Mouse (Mus musculus) neural tube, embryonic 12.5 days (tissue): ENCODE results near the gene Ehmt2. TPM values are rescaled to one million over a fixed set of nuclear protein-coding genes. Genes with fewer than 3 reads are reported as not detected.
A peak's percentile ranks its signal among the peaks of the same experiment; 100 is the strongest.
"Not testable (repeated sequence)": the region's sequence is repeated elsewhere in the genome, so short reads cannot be mapped to it uniquely, and the experiment has no call there.

Experiments used
- ATAC-seq: fragments of 200-750 bp; cut with Nextera tagmentation; 2 replicates; pipeline ENCODE4 v1.8.0; 2017; ENCODE audit warnings: low read depth, mild to moderate bottlenecking, moderate TSS enrichment, moderate library complexity; ENCODE audit not compliant: low FRiP score
- H3K27ac ChIP-seq: fragments of 300-500 bp; sonication (generic); 2 replicates; pipeline ENCODE4 v1.5.1; 2016
- H3K27me3 ChIP-seq: fragments of 300-500 bp; sonication (generic); replicated peaks from 2 replicates; pipeline ENCODE4 v1.6.1; 2016; ENCODE audit warnings: mild to moderate bottlenecking
- H3K36me3 ChIP-seq: fragments of 300-500 bp; sonication (generic); 2 replicates; pipeline ENCODE4 v1.6.1; 2016; ENCODE audit warnings: mild to moderate bottlenecking
- H3K4me1 ChIP-seq: fragments of 300-500 bp; sonication (generic); 2 replicates; pipeline ENCODE4 v1.6.1; 2016
- H3K4me2 ChIP-seq: fragments of 300-500 bp; sonication (generic); replicated peaks from 2 replicates; pipeline ENCODE4 v1.6.1; 2016; ENCODE audit warnings: mild to moderate bottlenecking
- H3K4me3 ChIP-seq: fragments of 300-500 bp; sonication (generic); 2 replicates; pipeline ENCODE4 v1.5.1; 2016
- H3K9ac ChIP-seq: fragments of 300-500 bp; sonication (generic); 2 replicates; pipeline ENCODE4 v1.6.1; 2016; ENCODE audit warnings: mild to moderate bottlenecking
- H3K9me3 ChIP-seq: fragments of 300-500 bp; sonication (generic); 2 replicates; pipeline ENCODE4 v1.6.1; 2016; ENCODE audit warnings: mild to moderate bottlenecking
- WGBS: fragments of 180-500 bp; shearing (Covaris S2); methylation state at CpG from one replicate; pipeline ENCODE4 v1.1.7; 2016; 5-methylcytosine and 5-hydroxymethylcytosine counted together
- polyA plus RNA-seq: library from polyadenylated mRNA; unstranded; fragments of >200 nt; fragmentation: Nextera tagmentation; extraction: Ambion mirVana; gene quantifications from 2 replicates; pipeline ENCODE4 v1.2.1, GENCODE M21; 2016

The Ehmt2 gene
- polyA plus RNA-seq, 1 experiment from 2014 or later: 113 TPM

DNA sequence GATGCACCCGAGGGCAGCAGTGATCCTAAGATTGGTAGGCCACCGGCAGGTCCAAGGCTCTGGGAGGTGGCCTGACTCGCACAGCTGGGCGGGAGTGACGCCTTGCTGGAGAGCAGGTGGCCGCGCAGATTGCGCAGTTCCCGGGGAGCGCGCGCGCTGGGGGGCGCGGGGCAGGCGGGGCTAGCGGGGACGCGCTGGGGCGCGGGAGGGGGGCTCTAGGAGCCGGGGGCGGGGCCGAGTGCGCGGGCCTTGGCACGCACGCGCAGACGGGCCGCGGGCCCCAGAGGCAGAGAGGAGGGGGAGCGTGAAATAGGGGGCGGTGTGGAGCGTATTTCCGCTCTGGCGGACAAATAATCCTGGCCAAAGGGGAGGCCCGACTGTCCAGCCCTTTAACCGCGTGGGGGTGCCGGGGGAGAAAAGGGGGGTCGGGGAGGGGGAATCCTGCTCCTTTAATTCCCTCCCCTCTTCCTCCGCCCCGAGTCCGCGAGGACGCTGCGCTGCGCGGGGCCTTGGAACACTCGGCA is 4.1 kb upstream of the Ehmt2 start:
- Histone ChIP-seq H3K27me3 (no peaks in the 10 kb centered on the region), H3K4me1 (peaks cover 37% of the 10 kb centered on the region), H3K9ac (peak overlapping the region; percentile 95), H3K4me2 (peak overlapping the region; percentile 98), H3K4me3 (peak overlapping the region; percentile 88), H3K27ac (peak overlapping the region; percentile 84), H3K36me3 (peaks cover 8% of the 10 kb centered on the region; the same call in 1 of the 2 replicates), H3K9me3 (no peaks in the 10 kb centered on the region)
- WGBS: under 1% methylated on average over 42 of the region's 51 CpGs
- ATAC-seq: peak; percentile 85

- 6% methylated on average over 51 of the region's 51 CpGs for WGBS
- peak; percentile 34; the same call in 1 of the 2 replicates for ATAC-seq
- Histone ChIP-seq H3K36me3 (peaks cover 8% of the 10 kb centered on the region; the same call in 1 of the 2 replicates), H3K4me3 (peak overlapping the region; percentile 88), H3K9ac (peak overlapping the region; percentile 95), H3K4me1 (peaks cover 41% of the 10 kb centered on the region), H3K9me3 (no peaks in the 10 kb centered on the region), H3K27me3 (no peaks in the 10 kb centered on the region), H3K4me2 (peak overlapping the region; percentile 98), H3K27ac (peak overlapping the region; percentile 84)
Observed at GRCm38 (mm10) chr17:34894801-34895530, 3.3 kb upstream of the Ehmt2 start.

DNA sequence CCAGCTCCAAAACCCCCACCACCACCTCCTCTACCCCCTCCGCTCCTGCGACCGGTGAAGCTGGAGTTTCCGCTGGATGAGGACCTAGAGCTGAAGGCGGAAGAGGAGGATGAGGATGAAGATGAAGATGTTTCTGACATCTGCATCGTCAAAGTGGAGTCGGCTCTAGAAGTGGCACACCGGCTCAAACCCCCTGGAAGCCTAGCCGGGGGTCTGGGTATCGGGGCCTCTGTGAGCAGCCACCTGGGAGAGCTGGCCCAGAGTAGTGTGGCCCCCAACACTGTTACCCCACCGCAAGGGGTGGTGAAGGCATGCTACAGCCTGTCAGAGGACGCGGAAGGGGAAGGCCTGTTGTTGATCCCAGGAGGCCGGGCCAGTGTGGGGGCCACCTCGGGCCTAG is 2.5 kb upstream of the Ehmt2 start:
- no peaks in the 10 kb centered on the region for H3K27me3 ChIP-seq
- peaks cover 8% of the 10 kb centered on the region; the same call in 1 of the 2 replicates for H3K36me3 ChIP-seq
- peaks cover 41% of the 10 kb centered on the region for H3K4me1 ChIP-seq
- H3K9ac ChIP-seq: peak overlapping the region; percentile 95
- peak overlapping the region; percentile 88 for H3K4me3 ChIP-seq
- 96% methylated on average over 15 of the region's 15 CpGs for WGBS
- peak overlapping the region; percentile 98 for H3K4me2 ChIP-seq
- ATAC-seq: no peak
- H3K27ac ChIP-seq: no peak overlapping the region
- H3K9me3 ChIP-seq: no peaks in the 10 kb centered on the region

GRCm38 (mm10) chr17:34896366-34896765 is 1.9 kb upstream of the Ehmt2 start:
- Histone ChIP-seq H3K4me1 (peaks cover 41% of the 10 kb centered on the region), H3K27me3 (no peaks in the 10 kb centered on the region), H3K4me3 (0 out of 2 replicates have a peak overlapping the region, but pooled peaks have one; percentile 5), H3K27ac (no peak overlapping the region), H3K4me2 (peak overlapping the region; percentile 98), H3K9ac (no peak overlapping the region), H3K36me3 (peaks cover 12% of the 10 kb centered on the region), H3K9me3 (no peaks in the 10 kb centered on the region)
- no peak for ATAC-seq
- 89% methylated on average over 17 of the region's 17 CpGs for WGBS

DNA sequence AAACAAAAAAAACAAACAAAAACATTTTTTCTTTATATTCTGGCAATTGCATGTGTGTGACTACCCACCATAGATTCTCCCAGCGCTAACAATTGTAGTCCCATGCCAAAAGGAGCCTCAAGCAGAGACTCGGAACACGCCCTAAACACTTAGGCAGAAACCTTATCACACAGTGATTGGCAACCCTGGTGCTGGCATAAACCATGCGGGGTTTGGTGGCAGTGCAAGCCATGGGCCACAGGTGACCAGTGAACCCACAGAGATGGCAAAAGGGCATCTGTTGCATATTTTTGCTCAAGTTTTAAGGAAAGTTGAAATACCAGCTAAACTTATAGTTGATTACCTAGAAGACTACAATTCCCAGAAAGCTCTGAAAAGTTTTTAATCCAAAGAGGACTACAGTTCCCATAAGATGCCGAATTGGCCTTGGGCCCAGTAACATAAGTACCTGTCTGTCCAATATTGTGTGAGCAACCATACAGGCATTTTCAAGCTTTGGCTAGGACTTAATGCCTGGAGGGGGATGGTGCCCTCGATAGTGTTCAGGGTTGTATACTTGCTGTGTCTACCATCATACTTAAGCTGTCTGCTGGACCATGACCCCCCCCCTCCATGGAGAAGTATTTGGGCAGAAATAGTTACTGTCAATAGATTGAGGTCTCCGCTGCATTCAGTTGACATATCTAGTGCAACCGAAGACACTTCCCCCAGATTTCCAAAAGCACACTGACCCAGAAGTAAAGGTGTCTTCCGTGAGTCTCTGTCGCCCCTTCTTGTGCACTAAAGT is 703 bp upstream of the Ehmt2 start:
- peak overlapping the region; percentile 89 for H3K9ac ChIP-seq
- H3K4me2 ChIP-seq: peak overlapping the region; percentile 98
- no peaks in the 10 kb centered on the region for H3K9me3 ChIP-seq
- H3K27ac ChIP-seq: peak overlapping the region; percentile 79; the same call in 1 of the 2 replicates
- peak overlapping the region; percentile 98 for H3K4me3 ChIP-seq
- WGBS: 22% methylated on average over 10 of the region's 10 CpGs
- peaks cover 17% of the 10 kb centered on the region for H3K36me3 ChIP-seq
- ATAC-seq: no peak
- peaks cover 41% of the 10 kb centered on the region for H3K4me1 ChIP-seq
- H3K27me3 ChIP-seq: no peaks in the 10 kb centered on the region

GRCm38 (mm10) chr17:34898706-34899052 is 410 bp downstream of the Ehmt2 start:
- H3K4me1 ChIP-seq: peaks cover 37% of the 10 kb centered on the region
- H3K9ac ChIP-seq: peak overlapping the region; percentile 89
- peak overlapping the region; percentile 98 for H3K4me3 ChIP-seq
- H3K27me3 ChIP-seq: no peaks in the 10 kb centered on the region
- WGBS: 0% methylated on average over 27 of the region's 47 CpGs
- H3K9me3 ChIP-seq: no peaks in the 10 kb centered on the region
- peaks cover 28% of the 10 kb centered on the region for H3K36me3 ChIP-seq
- H3K4me2 ChIP-seq: peak overlapping the region; percentile 98
- no peak; the same call in 1 of the 2 replicates for ATAC-seq
- peak overlapping the region; percentile 79 for H3K27ac ChIP-seq

GRCm38 (mm10) chr17:34899053-34899889 is 1.0 kb downstream of the Ehmt2 start:
- H3K27ac ChIP-seq: peak overlapping the region; percentile 79
- H3K4me2 ChIP-seq: peak overlapping the region; percentile 98
- peaks cover 35% of the 10 kb centered on the region for H3K4me1 ChIP-seq
- no peaks in the 10 kb centered on the region for H3K9me3 ChIP-seq
- peak overlapping the region; percentile 89 for H3K9ac ChIP-seq
- WGBS: 2% methylated on average over 40 of the region's 45 CpGs
- peak overlapping the region; percentile 98 for H3K4me3 ChIP-seq
- H3K36me3 ChIP-seq: peaks cover 34% of the 10 kb centered on the region
- H3K27me3 ChIP-seq: no peaks in the 10 kb centered on the region
- ATAC-seq: no peak; the same call in 1 of the 2 replicates

DNA sequence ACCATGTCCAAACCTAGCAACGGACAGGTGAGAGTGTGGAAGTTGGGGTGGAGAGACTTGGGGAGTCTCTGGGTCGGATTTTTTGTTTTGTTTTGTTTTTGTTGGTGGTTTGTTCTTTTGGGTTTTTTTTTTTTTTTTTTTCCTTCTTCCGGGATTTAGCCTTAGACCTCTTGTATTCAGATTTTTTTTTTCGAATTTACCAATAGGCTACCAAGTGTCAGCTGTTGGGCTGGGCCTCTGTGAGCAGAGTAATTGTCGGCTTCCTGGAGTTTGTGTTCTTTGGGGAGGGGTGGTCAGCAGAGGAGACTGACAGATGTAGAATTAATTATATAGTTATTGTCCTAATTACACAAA is 1.6 kb downstream of the Ehmt2 start:
- WGBS: 2% methylated on average over 5 of the region's 5 CpGs
- H3K27me3 ChIP-seq: no peaks in the 10 kb centered on the region
- H3K9ac ChIP-seq: peak overlapping the region; percentile 89
- peak overlapping the region; percentile 98 for H3K4me2 ChIP-seq
- H3K9me3 ChIP-seq: no peaks in the 10 kb centered on the region
- peaks cover 40% of the 10 kb centered on the region for H3K36me3 ChIP-seq
- peak overlapping the region; percentile 98 for H3K4me3 ChIP-seq
- no peak for ATAC-seq
- H3K4me1 ChIP-seq: peaks cover 34% of the 10 kb centered on the region
- H3K27ac ChIP-seq: no peak overlapping the region

DNA sequence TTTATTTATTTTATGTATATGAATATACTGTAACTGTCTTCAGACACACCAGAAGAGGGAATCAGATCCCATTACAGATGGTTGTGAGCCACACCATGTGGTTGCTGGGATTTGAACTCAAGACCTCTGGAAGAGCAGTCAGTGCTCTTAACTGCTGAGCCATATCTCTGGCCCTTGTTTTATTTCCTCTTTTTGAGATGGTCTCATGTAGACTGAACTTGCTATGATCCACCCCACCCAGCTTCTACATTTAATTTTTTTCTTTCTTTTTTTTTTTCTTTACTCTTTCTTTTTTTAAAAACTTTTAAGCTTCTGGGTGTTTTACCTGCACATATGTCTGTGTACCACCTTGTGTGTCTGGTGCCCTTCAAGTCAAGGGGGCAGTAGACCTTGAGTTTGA is 2.6 kb downstream of the Ehmt2 start:
- H3K9me3 ChIP-seq, H3K9ac ChIP-seq, H3K27me3 ChIP-seq, H3K4me3 ChIP-seq, H3K27ac ChIP-seq, ATAC-seq: not testable (repeated sequence)
- H3K4me1 ChIP-seq: peaks cover 25% of the 10 kb centered on the region
- H3K36me3 ChIP-seq: peaks cover 48% of the 10 kb centered on the region
- H3K4me2 ChIP-seq: 0 out of 2 replicates have a peak overlapping the region, but pooled peaks have one; percentile 98

DNA sequence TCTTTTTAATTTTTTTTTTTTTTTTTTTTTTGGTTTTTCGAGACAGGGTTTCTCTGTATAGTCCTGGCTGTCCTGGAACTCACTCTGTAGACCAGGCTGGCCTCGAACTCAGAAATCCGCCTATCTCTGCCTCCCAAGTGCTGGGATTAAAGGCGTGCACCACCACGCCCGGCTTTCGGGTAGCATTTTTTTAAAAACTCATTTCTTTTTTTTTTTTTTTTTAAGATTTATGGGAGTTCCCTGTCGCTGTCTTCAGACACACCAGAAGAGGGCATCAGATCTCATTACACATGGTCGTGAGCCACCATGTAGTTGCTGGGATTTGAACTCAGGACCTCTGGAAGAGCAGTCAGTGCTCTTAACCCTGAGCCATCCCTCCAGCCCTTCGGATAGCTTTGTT is 3.7 kb downstream of the Ehmt2 start:
- not testable (repeated sequence) for H3K4me2 ChIP-seq, H3K27me3 ChIP-seq, ATAC-seq, H3K4me3 ChIP-seq, H3K27ac ChIP-seq, H3K9me3 ChIP-seq, H3K9ac ChIP-seq
- WGBS: 89% methylated on average over 9 of the region's 10 CpGs
- Histone ChIP-seq H3K4me1 (peaks cover 14% of the 10 kb centered on the region), H3K36me3 (peaks cover 52% of the 10 kb centered on the region)

DNA sequence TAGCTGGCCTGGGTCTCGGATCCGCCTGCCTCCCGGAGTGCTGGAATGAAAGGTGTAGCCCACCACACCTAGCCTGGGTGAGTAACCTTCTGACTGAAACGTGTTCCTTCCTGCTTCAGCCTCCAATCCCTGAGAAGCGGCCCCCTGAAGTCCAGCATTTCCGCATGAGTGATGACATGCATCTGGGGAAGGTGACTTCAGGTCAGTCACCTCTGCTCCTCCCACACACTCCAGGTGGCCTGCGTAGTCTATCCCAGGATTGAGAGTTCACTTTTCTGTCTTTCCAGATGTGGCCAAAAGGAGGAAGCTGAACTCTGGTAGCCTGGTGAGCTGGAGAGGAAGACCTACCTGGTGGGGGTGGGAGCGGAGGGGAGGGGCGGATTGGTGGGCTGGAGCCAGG is 4.6 kb downstream of the Ehmt2 start:
- no peak for ATAC-seq
- no peak overlapping the region for H3K4me2 ChIP-seq
- no peak overlapping the region for H3K27ac ChIP-seq
- no peak overlapping the region for H3K4me3 ChIP-seq
- peaks cover 5% of the 10 kb centered on the region for H3K4me1 ChIP-seq
- no peaks in the 10 kb centered on the region for H3K27me3 ChIP-seq
- 92% methylated on average over 9 of the region's 9 CpGs for WGBS
- H3K9ac ChIP-seq: no peak overlapping the region
- no peaks in the 10 kb centered on the region for H3K9me3 ChIP-seq
- peaks cover 62% of the 10 kb centered on the region for H3K36me3 ChIP-seq
